Mouse (Mus musculus) C2C12 (cell line): Measurements from ENCODE around the gene Otud1. TPM values are rescaled to one million over a fixed set of nuclear protein-coding genes. Genes with fewer than 3 reads are reported as not detected.
A peak's percentile ranks its signal among the peaks of the same experiment; 100 is the strongest.

Experiments
- H3K27me3 ChIP-seq: one replicate; pipeline ENCODE4 v1.6.1; 2011; ENCODE audit not compliant: control insufficient read depth, insufficient read depth, insufficient read length
- H3K36me3 ChIP-seq: one replicate; pipeline ENCODE4 v1.6.1; 2011; ENCODE audit not compliant: control insufficient read depth, insufficient read depth
- H3K4me3 ChIP-seq: one replicate; pipeline ENCODE4 v1.5.1; 2011; ENCODE audit warnings: mild to moderate bottlenecking, control low read depth; ENCODE audit not compliant: poor library complexity, insufficient read depth, severe bottlenecking
- H3K79me2 ChIP-seq: one replicate; pipeline ENCODE4 v1.6.1; 2011; ENCODE audit not compliant: control insufficient read depth, insufficient read depth
- H3K79me3 ChIP-seq: one replicate; pipeline ENCODE4 v1.6.1; 2011; ENCODE audit warnings: low read depth, control low read depth
- H3ac ChIP-seq: one replicate; pipeline ENCODE3; 2011; ENCODE audit warnings: low read depth; ENCODE audit not compliant: control insufficient read depth, insufficient read length
- CEBPB ChIP-seq: IDR thresholded peaks from one replicate; pipeline ENCODE4 v1.6.1; 2011; ENCODE audit warnings: low read depth, mild to moderate bottlenecking, control low read depth, moderate library complexity
- CTCF ChIP-seq: IDR thresholded peaks from one replicate; pipeline ENCODE4 v1.5.1; 2011; ENCODE audit not compliant: control insufficient read depth, insufficient read depth, insufficient read length
- FOSL1 ChIP-seq: IDR thresholded peaks from one replicate; pipeline ENCODE4 v1.8.0; 2011; ENCODE audit warnings: mild to moderate bottlenecking, low read length; ENCODE audit not compliant: poor library complexity, insufficient read depth, severe bottlenecking
- MAX ChIP-seq: IDR thresholded peaks from one replicate; pipeline ENCODE4 v1.6.1; 2011; ENCODE audit warnings: mild to moderate bottlenecking, control low read depth
- MYOD1 ChIP-seq: IDR thresholded peaks from one replicate; pipeline ENCODE4 v1.6.1; 2011; ENCODE audit warnings: low read depth; ENCODE audit not compliant: control insufficient read depth, insufficient read length
- MYOG ChIP-seq: IDR thresholded peaks from one replicate; pipeline ENCODE4 v1.6.1; 2011; ENCODE audit not compliant: control insufficient read depth, insufficient read length; ENCODE audit errors: extremely low read depth
- USF1 ChIP-seq: IDR thresholded peaks from one replicate; pipeline ENCODE4 v1.6.1; 2011; ENCODE audit warnings: low read depth, mild to moderate bottlenecking, control low read depth, moderate library complexity
- long read RNA-seq, 2 experiments: library from polyadenylated mRNA; unstranded; transcript quantifications; one replicate each; pipeline ENCODE4 v2.0.0; 2019 to 2020
- polyA plus RNA-seq: library from polyadenylated mRNA; unstranded; fragments of >200 nt; fragmentation: generic; extraction: Trizol; gene quantifications from one replicate; pipeline ENCODE4 v1.2.1, GENCODE M21; 2012; ENCODE audit warnings: missing spikeins

Otud1 gene
- 1.6 TPM for polyA plus RNA-seq
- long read RNA-seq, experiment 1, partial matches to known transcripts, result 0 of 1 reads
- long read RNA-seq, experiment 1, other reads (novel, unspliced or antisense), result 0 of 1 reads
- long read RNA-seq, experiment 2, partial matches to known transcripts, result 0 of 3 reads
- long read RNA-seq, experiment 2, other reads (novel, unspliced or antisense), result 0 of 3 reads

DNA sequence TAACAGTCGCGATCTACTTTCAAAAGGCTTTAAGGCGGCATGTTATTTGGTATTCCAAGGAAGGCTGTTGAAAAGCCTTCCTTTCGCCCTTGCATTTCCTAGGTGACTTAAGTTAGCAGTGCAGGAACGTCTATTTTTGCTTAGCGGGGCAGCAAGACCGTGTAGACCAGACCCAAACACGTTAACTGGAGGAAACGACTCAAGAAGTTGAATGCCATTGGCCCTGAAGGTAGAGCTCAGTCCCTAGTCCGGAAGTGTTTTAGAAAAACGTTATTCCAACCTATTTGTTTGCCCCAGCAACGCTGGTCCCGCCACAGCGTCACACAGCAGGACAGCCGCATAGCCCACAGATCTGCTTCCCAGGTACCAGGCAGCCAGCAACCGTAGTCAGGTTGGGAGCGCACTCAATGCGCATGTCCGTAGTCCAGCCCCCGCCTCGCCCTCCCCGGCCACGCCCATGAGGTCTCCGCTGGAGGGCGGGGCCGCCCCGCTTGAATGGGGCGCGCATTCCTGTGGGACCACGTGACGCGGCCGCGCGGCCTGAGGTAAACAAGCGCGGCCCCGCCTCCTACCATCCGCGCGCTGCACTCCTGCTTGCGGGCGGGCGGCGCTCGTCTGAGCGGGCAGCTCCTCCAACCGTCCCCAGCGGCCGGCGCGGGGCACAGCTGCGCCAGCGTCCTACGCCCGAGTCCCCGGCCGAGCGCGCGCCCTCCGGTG is at the start of gene Otud1:
Otud1 (plus strand) TSS at position 595 of the 717 bp plus-strand sequence.
- peak within 1 kb of the TSS; percentile 90 for H3ac ChIP-seq
- peaks cover under 1% of the 10 kb centered on the region for H3K27me3 ChIP-seq
- peak within 1 kb of the TSS; percentile 60 for H3K4me3 ChIP-seq
- peaks cover 11% of the 10 kb centered on the region for H3K79me3 ChIP-seq
- peaks cover 29% of the 10 kb centered on the region for H3K79me2 ChIP-seq
- no peak for TF ChIP-seq MAX
- TF ChIP-seq MYOD1, result no peak
- TF ChIP-seq CEBPB, result no peak
- no peak for TF ChIP-seq MYOG
- peak; percentile 37 for TF ChIP-seq CTCF
- TF ChIP-seq FOSL1, result no peak
- peak; percentile 93 for TF ChIP-seq USF1
- H3K36me3 ChIP-seq, result no peaks in the 10 kb centered on the region

GRCm38 (mm10) chr2:19607852-19608251 is 49.7 kb upstream of the Otud1 start:
- Histone ChIP-seq H3K36me3 (no peaks in the 10 kb centered on the region), H3K79me2 (no peaks in the 10 kb centered on the region), H3K27me3 (no peaks in the 10 kb centered on the region), H3ac (no peak overlapping the region), H3K79me3 (no peaks in the 10 kb centered on the region), H3K4me3 (no peak overlapping the region)
- TF ChIP-seq USF1 (no peak), FOSL1 (no peak), MYOG (no peak), CEBPB (no peak), CTCF (no peak)

- Histone ChIP-seq H3K36me3 (no peaks in the 10 kb centered on the region), H3K79me3 (no peaks in the 10 kb centered on the region), H3K4me3 (no peak overlapping the region), H3K27me3 (no peaks in the 10 kb centered on the region), H3ac (no peak overlapping the region), H3K79me2 (no peaks in the 10 kb centered on the region)
- TF ChIP-seq MAX, result no peak
- no peak for TF ChIP-seq CTCF
- TF ChIP-seq CEBPB, result no peak
- TF ChIP-seq MYOG, result no peak
- no peak for TF ChIP-seq USF1
- TF ChIP-seq MYOD1, result no peak
- TF ChIP-seq FOSL1, result no peak
These were observed 49.0 kb upstream of the Otud1 start for GRCm38 (mm10) chr2:19608410-19609073.

- Histone ChIP-seq H3K79me3 (no peaks in the 10 kb centered on the region), H3ac (no peak overlapping the region), H3K79me2 (no peaks in the 10 kb centered on the region), H3K27me3 (no peaks in the 10 kb centered on the region), H3K36me3 (no peaks in the 10 kb centered on the region), H3K4me3 (no peak overlapping the region)
- TF ChIP-seq CTCF (no peak), USF1 (no peak), MAX (no peak), CEBPB (no peak), FOSL1 (no peak), MYOD1 (no peak), MYOG (no peak)
These were observed 35.5 kb upstream of the Otud1 start for GRCm38 (mm10) chr2:19622041-19622440.

- no peaks in the 10 kb centered on the region for H3K79me2 ChIP-seq
- TF ChIP-seq FOSL1 (no peak), MYOD1 (no peak)
- H3ac ChIP-seq, result no peak overlapping the region
- H3K36me3 ChIP-seq, result no peaks in the 10 kb centered on the region
- H3K27me3 ChIP-seq, result no peaks in the 10 kb centered on the region
- H3K4me3 ChIP-seq, result no peak overlapping the region
- H3K79me3 ChIP-seq, result no peaks in the 10 kb centered on the region
These were observed 30.5 kb upstream of the Otud1 start for GRCm38 (mm10) chr2:19627044-19627443.
